Mouse (Mus musculus): ENCODE measurements around the gene Mfap5. TPM values are rescaled to one million over a fixed set of nuclear protein-coding genes. Genes with fewer than 3 reads are reported as not detected.
"Not testable (repeated sequence)": the region's sequence is repeated elsewhere in the genome, so short reads cannot be mapped to it uniquely, and the experiment has no call there.

The Mfap5 gene
- polyA plus RNA-seq, 1 experiment = 131 TPM

DNA sequence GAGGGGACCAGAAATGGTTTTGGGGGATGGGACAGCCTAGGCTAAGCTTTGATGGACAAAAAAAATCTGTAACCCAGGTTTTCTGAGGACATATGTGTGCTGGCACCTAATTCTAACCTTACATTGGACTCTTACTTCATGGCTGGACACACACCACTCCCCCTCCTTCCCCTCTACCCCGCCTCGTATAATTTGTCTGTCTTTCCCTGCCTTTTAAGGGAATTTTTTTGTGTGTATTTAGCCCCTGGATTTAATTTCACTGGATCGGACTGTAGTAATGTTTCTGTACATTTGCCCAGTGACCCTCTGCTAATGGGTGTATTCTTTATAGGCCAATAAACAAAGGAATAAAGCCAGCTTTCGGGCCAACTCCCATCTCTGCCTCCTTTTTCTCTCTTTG lies 604 bp upstream of the Mfap5 start:
- no peak overlapping the region for H3K4me3 ChIP-seq (replicated peaks; ENCODE audit: extremely low read depth, low read depth, low read length)
- WGBS = 43% methylated on average over 4 of the region's 4 CpGs
- no peak for DNase-seq
- TF ChIP-seq CTCF (IDR thresholded peaks at IDR 0.05; ENCODE audit: insufficient read depth, low read length) = no peak
- no peak for TF ChIP-seq POLR2A (IDR thresholded peaks at IDR 0.05; ENCODE audit: borderline replicate concordance, extremely low read depth, low read depth, low read length)
- no peaks in the 10 kb centered on the region for H3K4me1 ChIP-seq (ENCODE audit: control insufficient read depth, insufficient read depth, low read length)

- no peak for DNase-seq
- Histone ChIP-seq H3K4me1 (ENCODE audit: control insufficient read depth, insufficient read depth, low read length) (no peaks in the 10 kb centered on the region), H3K4me3 (replicated peaks; ENCODE audit: extremely low read depth, low read depth, low read length) (no peak overlapping the region)
- WGBS = 42% methylated on average over 8 of the region's 8 CpGs
- TF ChIP-seq POLR2A (IDR thresholded peaks at IDR 0.05; ENCODE audit: borderline replicate concordance, extremely low read depth, low read depth, low read length) (no peak), CTCF (IDR thresholded peaks at IDR 0.05; ENCODE audit: insufficient read depth, low read length) (no peak)
Observed at GRCm38 (mm10) chr6:122508494-122508893, 2.8 kb downstream of the Mfap5 start.

- peak overlapping the region; percentile 44 for H3K4me3 ChIP-seq (replicated peaks; ENCODE audit: extremely low read depth, low read depth, low read length)
Observed at GRCm38 (mm10) chr6:122512914-122513878, 7.6 kb downstream of the Mfap5 start.

GRCm38 (mm10) chr6:122514312-122514711 lies 8.7 kb downstream of the Mfap5 start:
- H3K4me3 ChIP-seq (replicated peaks; ENCODE audit: extremely low read depth, low read depth, low read length) = no peak overlapping the region
- 64% methylated on average over 3 of the region's 3 CpGs for WGBS
- H3K4me1 ChIP-seq (ENCODE audit: control insufficient read depth, insufficient read depth, low read length) = no peaks in the 10 kb centered on the region
- DNase-seq = no peak
- TF ChIP-seq POLR2A (IDR thresholded peaks at IDR 0.05; ENCODE audit: borderline replicate concordance, extremely low read depth, low read depth, low read length) (no peak), CTCF (IDR thresholded peaks at IDR 0.05; ENCODE audit: insufficient read depth, low read length) (no peak)

More at GRCm38 (mm10) chr6:122512914-122513878, 7.6 kb downstream of the Mfap5 start:
- TF ChIP-seq CTCF (IDR thresholded peaks at IDR 0.05; ENCODE audit: insufficient read depth, low read length) = no peak
- WGBS = 37% methylated on average over 12 of the region's 12 CpGs
- no peak for DNase-seq
- no peaks in the 10 kb centered on the region for H3K4me1 ChIP-seq (ENCODE audit: control insufficient read depth, insufficient read depth, low read length)

DNA sequence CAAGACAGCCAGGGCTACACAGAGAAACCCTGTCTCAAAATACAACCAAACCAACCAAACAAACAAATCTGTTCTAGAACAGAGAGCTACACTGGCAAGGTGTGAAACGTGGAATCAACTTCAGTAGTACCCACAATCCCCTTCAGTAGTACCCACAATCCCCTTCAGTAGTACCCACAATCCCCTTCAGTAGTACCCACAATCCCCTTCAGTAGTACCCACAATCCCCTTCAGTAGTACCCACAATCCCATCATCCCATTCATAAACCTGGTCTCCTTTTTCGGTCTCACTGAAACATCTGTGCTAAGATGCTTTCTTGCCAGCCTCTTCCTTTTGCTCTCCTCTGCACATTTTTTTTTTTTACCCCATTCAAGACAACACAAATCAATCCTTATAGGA lies 10.1 kb downstream of the Mfap5 start:
- not testable (repeated sequence) for DNase-seq; H3K4me1 ChIP-seq (ENCODE audit: control insufficient read depth, insufficient read depth, low read length); H3K4me3 ChIP-seq (replicated peaks; ENCODE audit: extremely low read depth, low read depth, low read length)
- WGBS = 79% methylated on average over 2 of the region's 2 CpGs

- no peak overlapping the region for H3K4me3 ChIP-seq (replicated peaks; ENCODE audit: extremely low read depth, low read depth, low read length)
- no peak for DNase-seq
- 56% methylated on average over 1 of the region's 1 CpGs for WGBS
- H3K4me1 ChIP-seq (ENCODE audit: control insufficient read depth, insufficient read depth, low read length) = no peaks in the 10 kb centered on the region
- no peak for TF ChIP-seq POLR2A (IDR thresholded peaks at IDR 0.05; ENCODE audit: borderline replicate concordance, extremely low read depth, low read depth, low read length)
- TF ChIP-seq CTCF (IDR thresholded peaks at IDR 0.05; ENCODE audit: insufficient read depth, low read length) = no peak
Observed at GRCm38 (mm10) chr6:122517668-122518067, 12.0 kb downstream of the Mfap5 start.

- H3K4me1 ChIP-seq (ENCODE audit: control insufficient read depth, insufficient read depth, low read length) = no peaks in the 10 kb centered on the region
- TF ChIP-seq CTCF (IDR thresholded peaks at IDR 0.05; ENCODE audit: insufficient read depth, low read length) (no peak), POLR2A (IDR thresholded peaks at IDR 0.05; ENCODE audit: borderline replicate concordance, extremely low read depth, low read depth, low read length) (no peak)
- H3K4me3 ChIP-seq (replicated peaks; ENCODE audit: extremely low read depth, low read depth, low read length) = no peak overlapping the region
- 29% methylated on average over 2 of the region's 2 CpGs for WGBS
- DNase-seq = no peak
Observed at GRCm38 (mm10) chr6:122519384-122519783, 13.7 kb downstream of the Mfap5 start.

DNA sequence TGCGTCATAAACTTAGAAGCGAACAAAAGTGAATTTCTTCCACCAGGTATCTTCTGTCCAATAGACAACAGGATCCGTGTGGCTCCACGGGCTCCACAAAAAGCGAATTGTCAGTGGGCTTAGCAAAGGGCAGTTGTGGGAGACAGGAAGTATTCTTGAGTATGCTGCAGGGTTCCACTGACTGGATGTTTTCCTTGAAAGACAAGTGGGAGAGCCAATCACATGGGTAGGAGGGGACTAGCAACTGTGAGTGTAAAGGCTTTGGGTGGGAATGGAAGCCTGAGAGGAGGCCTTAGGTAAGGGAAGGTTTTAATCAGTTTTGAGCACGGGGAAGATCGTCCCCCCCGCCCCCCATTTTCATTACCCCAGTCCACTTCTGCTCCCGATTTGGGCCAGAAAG lies 16.9 kb downstream of the Mfap5 start:
- 70% methylated on average over 9 of the region's 9 CpGs for WGBS
- no peak for DNase-seq
- no peaks in the 10 kb centered on the region for H3K4me1 ChIP-seq (ENCODE audit: control insufficient read depth, insufficient read depth, low read length)
- no peak overlapping the region for H3K4me3 ChIP-seq (replicated peaks; ENCODE audit: extremely low read depth, low read depth, low read length)
- TF ChIP-seq POLR2A (IDR thresholded peaks at IDR 0.05; ENCODE audit: borderline replicate concordance, extremely low read depth, low read depth, low read length) (no peak), CTCF (IDR thresholded peaks at IDR 0.05; ENCODE audit: insufficient read depth, low read length) (no peak)

- WGBS = 84% methylated on average over 8 of the region's 8 CpGs
- no peak overlapping the region for H3K4me3 ChIP-seq (replicated peaks; ENCODE audit: extremely low read depth, low read depth, low read length)
- TF ChIP-seq POLR2A (IDR thresholded peaks at IDR 0.05; ENCODE audit: borderline replicate concordance, extremely low read depth, low read depth, low read length) (no peak), CTCF (IDR thresholded peaks at IDR 0.05; ENCODE audit: insufficient read depth, low read length) (no peak)
- no peak for DNase-seq
- no peaks in the 10 kb centered on the region for H3K4me1 ChIP-seq (ENCODE audit: control insufficient read depth, insufficient read depth, low read length)
Observed at GRCm38 (mm10) chr6:122523289-122523688, 17.6 kb downstream of the Mfap5 start.

DNA sequence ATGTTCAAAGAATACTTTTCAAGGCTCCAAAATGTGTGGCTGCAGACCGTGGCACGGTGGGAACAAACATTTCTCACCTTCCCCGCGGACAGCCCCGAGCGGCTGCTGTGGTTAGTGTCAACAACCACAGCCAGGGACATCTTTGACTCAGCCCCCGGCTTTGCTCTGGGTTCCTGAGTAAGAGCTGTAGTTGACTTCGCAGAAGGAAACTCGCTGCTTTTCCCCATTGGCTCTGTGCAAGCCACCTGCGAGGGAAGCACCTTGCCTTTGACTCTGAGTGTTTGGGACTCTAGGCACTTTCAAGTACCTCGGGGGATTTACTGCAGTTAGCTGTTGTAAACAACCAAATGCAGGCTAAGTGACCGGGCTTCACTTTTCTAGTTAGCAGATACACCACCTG lies 22.0 kb downstream of the Mfap5 start:
- no peaks in the 10 kb centered on the region for H3K4me1 ChIP-seq (ENCODE audit: control insufficient read depth, insufficient read depth, low read length)
- no peak for DNase-seq
- no peak for TF ChIP-seq POLR2A (IDR thresholded peaks at IDR 0.05; ENCODE audit: borderline replicate concordance, extremely low read depth, low read depth, low read length)
- 27% methylated on average over 12 of the region's 12 CpGs for WGBS
- no peak overlapping the region for H3K4me3 ChIP-seq (replicated peaks; ENCODE audit: extremely low read depth, low read depth, low read length)

Measured in lung, adult 2 months (tissue).